Mouse (Mus musculus) forelimb bud, embryonic 11.5 days (tissue): ENCODE data around the gene Pex6.
A peak's percentile ranks its signal among the peaks of the same experiment; 100 is the strongest.

Source experiments
- DNase-seq: peaks from one replicate; pipeline ENCODE4 v3.0.0-alpha.2; 2012; ENCODE audit warnings: low read depth, low spot score

Pex6 gene

DNA sequence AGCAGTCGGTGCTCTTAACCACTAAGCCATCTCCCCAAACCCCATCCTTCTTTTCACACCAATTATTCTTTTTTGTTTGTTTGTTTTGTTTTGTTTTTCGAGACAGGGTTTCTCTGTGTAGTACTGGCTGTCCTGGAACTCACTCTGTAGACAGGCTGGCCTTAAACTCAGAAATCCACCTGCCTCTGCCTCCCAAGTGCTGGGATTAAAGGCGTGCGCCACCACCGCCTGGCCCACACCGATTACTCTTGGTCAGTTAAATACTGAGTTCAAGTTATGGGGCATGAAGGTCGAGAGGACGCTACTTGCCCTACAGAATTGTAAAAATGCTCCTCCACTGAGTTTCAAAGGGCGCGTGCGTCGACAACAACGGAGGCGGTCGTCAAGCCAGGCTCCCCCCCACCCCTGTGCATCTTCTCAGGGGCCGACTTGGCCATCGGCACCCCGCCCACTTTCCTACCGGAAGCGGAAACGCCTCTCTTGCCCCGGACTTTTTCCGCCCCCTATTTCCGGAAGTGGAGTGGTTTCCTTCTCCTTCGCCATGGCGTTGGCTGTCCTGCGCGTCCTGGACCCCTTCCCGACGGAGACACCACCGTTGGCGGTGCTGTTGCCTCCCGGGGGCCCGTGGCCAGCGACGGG is at the start of gene Pex6:
Gene Pex6 (plus strand): TSS at position 505 of the 639 bp plus-strand sequence.
- peak; percentile 93 for DNase-seq

DNA sequence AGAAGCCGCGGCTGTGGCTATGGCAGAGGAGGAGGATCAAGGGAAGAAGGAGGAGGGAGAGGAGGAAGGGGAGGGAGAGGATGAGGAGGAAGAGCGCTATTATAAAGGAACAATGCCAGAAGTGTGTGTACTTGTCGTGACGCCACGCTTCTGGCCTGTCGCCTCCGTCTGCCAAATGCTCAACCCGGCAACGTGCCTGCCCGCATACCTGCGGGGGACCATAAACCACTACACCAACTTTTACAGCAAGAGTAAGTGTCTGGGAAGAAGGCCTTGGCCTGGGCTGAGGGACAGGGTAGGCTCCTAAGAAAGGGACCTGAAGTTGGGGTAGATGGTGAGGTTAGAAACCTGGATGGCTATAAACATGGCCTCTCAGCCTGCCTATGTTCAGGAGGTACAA is 49.3 kb upstream of the Pex6 start:
- DNase-seq, result no peak

DNA sequence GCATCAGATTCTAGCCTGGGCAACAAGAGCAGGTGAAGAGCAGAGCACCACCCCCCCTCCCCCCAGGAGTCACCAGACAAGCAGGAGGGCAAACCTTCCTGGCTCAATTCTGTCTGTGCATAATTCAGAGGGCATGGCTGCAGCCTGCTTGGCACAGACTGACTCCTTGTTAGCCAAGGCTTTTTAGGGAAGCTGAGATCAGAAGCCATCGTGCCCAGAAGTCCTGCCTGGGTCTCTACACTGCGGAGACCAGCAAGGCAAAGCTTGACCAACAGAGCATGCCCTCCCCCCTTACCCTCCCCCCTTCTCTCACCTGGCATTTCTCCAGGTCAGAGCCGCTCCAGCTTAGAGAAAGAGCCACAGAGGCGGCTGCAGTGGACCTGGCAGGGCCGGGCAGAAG is 48.5 kb upstream of the Pex6 start:
- no peak for DNase-seq

DNA sequence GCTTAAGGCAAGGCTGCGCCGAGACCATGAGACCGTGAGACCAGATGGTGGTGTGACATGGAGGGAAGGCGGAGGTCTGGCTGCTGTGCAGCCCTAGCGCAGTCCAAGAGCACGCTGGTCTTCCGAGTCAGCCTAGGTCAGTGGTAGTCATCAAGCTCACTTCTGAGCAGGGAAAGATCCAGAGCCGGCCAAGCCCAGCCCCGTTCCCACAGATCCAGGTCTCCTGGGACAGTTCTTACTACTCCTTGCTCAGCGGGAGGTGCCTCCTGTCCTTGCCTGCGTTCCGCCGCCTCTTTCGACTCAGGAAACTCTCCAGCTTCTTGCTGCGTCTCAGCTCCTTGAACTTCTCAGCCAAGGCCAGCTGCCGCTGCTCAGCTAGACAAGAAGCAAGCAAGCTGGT is 43.6 kb upstream of the Pex6 start:
- no peak for DNase-seq

DNA sequence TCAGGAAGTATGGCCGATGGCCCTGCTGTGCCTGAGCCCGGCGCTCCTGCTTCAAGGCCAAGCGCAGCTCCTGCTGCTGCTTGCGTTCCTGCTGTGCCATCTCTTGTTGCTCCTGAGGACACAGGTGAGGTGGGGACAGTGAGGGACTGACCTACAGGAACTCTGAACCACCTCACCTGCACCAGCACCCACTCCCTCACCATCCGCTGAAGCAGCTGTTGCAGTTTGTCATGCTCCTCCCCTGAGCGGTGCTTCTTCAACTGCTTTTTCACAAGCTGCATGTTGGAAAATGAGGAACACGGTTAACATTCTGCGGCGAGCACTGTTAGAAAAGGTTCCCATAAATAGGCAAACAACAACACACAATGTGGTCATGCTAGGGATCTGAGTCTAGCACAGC is 41.4 kb upstream of the Pex6 start:
- DNase-seq, result no peak

DNA sequence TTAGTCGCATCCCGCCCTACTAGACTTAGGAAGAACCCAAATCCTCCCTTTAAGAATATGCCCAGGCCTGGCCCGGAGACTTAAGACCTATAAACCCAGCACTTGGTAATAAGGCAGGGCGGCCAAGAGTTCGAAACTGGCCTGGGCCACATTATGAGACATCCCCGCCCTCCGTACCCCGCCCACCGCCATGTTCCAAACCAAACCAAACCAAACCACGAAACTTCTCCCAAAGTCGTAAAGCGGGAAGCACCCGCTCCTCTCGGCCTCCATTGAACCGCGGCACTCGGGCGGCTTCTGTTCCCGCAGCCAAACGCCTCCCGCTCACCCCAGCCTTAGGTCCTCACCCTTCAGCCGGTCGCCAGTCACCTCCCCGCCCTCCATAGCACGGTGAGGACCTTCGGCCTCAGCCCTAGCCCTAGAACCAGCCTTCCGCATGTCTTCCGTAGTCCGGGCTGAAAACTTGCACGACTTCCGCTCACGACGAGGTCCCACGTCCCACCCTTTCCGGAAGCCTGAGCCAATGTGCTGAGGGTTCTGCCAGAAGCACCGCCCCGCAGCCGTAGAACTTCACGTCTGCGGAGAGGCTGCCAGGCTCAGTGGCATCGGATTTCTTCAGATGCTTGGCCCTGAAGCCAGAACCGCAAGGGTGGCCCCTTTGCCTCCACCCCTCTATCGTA is 37.3 kb upstream of the Pex6 start, which contains the start of gene Rrp36:
Gene Rrp36 (minus strand): TSS at position 503 of the 680 bp plus-strand sequence.
- peak; percentile 92 for DNase-seq

DNA sequence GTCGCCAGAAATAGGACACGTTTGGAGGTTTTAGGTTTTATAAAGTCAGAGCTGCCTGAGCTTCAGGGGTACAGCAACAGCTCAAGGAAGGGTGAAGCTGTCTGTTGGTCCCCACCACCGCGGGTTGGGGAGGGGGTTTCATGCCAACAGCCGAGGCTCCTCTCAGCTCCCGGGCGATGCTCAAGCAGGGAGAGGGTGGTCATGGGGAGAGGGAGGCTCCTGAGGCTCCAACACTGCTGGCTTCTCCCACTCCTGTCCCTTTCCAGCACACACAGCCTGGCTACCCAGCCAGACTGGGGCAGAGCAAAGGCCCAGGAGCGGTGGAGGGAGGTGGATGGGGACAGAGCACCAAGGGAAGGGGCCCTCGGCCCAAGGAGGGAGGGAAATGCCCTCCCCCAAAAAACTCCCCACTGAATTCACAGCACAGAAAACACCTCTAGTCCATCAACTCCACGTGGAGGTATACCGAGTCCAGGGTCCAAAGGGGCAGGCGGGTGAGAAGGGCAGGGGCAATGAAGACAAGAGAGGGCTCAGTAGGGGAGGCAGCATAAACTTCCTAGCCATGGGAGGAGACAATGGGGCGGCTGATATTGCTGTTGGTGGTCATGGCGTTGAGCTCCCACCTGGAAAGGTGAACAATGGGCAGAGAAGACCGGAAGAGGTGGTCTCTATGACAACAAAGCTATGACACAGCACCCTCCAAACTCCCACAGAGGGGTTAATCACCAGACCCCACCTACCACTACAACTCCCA is 36.6 kb upstream of the Pex6 start:
- DNase-seq, result no peak

DNA sequence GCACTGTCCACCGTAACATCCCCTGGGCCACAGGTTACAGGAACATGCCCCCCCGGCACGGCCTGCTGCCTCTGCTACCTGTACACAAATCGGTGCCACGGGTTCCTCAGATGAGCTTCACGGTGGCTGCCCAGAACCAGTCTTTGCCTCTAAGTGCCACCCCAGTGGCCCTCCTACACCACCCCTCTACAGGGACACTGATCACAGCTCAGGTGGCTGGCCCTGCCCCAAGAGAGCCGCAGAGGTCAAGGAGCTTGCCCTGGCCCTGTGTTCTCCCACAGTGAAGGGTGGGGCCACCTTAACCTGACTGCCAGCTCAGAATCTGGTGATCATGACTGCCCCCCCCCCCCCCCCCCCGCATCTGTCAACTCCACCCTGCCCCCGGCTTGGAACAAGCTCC is 32.8 kb upstream of the Pex6 start, which contains the start of gene Mea1:
Gene Mea1 (plus strand): TSS at position 378 of the 400 bp plus-strand sequence.
- no peak for DNase-seq

DNA sequence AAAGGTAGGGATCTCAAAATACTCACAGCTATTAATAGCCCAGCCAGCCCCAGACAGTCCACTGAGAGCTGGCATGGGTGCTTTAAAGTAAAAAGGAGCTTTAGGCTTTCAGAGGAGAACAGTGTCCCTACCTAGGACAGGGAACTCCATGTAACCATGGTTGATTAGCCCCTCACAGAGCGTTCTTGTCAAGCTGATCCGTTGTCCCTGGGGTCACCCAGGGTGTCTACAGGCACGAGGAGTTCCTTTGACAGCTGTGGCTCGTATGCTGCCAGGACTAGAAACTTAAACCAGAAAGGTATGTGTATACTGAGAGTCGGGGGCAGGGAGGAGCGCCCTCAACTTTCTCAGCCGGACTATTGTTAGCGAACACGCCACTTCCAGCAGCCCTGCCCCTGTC is 32.4 kb upstream of the Pex6 start:
- DNase-seq, result no peak

DNA sequence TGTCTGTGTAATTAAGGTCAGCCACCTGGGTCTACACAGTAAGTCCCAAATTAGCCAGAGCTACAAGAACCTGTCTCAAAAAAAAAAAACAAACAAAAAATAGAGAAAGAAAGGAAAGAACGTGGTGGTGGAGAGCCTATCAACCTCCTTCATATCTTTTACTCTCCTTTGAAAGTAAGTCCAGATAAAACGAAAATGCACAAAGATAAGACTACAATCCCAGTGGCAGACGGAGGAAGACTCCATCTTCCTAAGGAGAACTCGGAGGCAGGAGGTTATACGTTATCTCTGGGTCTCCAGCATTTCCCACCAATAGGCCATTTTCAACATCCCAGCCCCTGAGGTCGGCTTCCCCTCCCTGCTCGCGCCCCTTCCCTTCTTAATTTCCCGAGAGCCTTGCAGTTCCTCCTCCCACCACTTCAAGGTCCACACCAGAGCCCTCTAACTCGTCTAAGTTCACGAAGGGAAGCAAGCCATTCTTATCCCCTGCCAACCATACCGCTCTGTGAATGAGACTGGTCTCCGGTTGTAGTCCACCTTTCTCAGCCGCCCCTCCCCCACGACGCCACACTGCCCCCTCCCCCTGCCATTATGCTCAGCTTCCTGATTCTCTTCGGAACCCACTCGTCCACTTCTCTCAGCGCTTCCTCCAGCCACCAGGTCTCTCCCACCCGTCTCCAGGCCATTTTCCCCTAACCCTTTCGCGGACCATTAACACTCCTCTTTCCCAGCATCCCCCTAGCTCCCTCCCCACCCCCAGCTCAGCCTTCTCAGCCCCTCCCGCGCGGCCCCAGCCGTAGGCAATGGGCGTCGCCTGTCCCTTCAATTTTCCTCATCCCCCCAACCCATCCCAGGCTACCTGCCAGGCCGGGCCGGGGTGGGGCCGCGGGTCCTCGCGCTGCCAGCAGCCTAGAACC is 31.2 kb upstream of the Pex6 start:
- peak; percentile 54 for DNase-seq

DNA sequence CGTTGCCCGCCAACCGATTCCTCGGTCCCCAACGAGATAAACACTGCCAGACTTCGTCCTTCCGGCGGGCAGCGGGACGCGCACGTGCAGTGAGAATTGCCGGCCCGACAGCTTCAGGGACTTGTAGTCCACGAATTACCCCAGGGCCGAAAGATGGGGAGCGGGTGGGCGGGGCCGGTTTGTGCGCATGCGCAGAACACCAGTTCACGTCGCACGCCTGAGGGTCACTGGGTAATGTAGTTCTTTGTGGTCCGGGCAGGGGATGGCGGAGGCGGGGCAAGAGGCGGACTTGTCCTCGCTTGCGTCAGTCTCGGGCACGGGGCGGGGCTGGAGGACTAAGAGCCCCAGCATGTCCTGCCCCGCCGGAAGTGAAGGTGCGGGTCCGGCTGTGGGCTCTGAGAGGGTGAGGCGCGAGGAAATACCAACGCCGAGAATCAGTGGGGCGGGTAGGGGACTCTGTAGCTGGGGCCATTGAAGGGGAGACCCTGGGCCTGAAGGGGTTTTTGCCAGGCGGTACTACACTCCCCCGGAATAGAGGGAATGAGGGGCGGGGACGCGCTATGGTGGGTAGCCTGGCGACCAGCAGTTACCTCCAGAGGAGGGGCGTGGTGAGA is 30.4 kb upstream of the Pex6 start, which contains the start of gene Klhdc3:
Gene Klhdc3 (minus strand): TSS at position 155 of the 614 bp plus-strand sequence.
- DNase-seq, result peak; percentile 98

DNA sequence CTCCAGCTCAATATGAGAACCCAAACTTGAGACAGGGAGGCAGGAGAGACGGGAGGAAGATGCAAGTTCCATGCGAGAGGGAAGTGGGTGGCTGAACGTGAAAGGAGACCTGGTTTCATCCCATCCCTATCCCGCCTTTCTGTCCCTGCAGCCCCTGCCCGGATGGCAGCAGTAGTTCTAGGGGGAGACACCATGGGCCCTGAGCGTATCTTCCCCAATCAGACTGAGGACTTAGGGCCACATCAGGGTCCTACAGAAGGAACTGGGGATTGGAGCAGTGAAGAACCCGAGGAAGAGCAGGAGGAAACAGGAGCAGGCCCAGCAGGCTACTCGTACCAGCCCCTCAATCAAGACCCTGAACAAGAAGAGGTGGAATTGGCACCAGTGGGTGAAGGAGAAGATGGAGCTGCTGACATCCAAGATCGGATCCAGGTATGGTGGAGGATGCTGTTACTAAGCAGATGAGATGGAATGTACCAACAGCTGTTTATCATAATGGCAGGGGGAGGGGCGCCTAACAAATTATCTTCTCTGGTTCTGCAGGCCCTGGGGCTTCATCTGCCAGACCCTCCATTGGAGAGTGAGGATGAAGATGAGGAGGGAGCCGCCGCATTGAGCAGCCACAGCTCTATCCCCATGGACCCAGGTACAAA is 29.7 kb upstream of the Pex6 start:
- no peak for DNase-seq

DNA sequence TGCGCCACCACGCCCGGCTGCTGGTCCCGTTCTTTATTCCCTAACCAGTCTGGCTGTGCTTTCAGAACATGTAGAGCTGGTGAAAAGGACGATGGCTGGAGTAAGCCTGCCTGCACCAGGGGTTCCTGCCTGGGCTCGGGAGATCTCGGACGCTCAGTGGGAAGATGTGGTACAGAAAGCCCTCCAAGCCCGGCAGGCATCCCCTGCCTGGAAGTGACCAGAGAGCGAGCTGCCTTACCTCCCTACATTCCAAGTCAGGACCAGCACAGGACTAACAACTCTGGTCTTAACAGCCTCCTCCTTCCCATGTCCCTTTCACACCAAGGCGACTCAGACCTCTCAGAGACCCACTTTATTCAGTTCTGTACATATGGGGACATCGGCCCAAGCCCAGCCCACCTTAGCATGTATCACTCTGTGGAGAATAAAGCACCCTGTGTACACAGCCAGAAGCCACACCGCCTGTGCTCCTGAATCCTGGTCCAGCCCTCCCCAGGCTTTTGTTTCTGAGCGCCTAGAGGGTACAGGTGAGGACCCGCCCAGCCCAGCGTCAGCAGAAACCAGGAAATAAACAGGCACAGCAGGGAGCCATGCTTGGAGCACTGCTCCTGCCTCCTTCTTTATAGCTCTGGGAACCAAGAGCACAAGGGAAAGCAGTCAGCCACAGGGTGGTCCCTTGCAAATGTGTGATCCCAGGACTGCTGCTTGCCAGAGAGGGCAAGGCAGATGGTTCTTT is 28.4 kb upstream of the Pex6 start:
- no peak for DNase-seq

DNA sequence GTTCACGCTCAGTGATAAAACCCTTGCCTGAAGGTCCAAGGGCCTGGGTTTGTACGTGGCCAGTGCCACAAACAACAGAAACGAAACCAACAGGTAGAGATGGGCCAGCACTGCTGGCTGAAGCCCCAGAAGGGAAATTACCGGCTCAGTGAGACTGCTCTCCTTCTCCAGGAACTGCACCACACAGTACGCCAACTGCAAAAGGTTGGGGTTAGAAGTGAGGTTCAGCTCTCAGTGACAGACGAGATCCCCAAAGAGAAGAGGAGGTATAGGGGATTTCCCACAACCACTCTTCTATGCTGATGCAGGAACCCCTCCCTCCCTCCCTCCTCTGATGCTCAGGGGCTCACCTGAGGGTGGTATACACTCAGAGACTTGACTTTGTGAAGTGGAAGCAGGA is 25.4 kb upstream of the Pex6 start:
- DNase-seq, result no peak

DNA sequence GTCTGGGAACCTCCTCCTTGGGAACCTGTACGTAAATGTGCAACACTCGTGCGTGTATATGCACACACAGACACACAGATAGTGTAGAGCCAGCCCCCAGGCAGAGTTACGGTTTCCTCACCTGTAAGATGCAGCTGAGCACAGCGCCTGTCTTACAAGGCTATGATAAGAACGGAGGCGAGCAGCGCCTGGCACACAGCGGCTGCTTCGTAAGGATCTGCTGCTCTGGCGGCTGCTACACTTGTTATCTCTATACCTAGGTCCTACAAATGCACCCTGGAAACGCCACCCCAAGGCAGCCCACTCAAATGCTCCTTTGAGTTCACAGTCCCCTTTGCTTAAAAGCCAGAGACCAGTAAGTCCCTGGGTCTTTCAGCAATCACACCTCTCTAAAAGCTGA is 20.6 kb upstream of the Pex6 start:
- DNase-seq, result no peak

DNA sequence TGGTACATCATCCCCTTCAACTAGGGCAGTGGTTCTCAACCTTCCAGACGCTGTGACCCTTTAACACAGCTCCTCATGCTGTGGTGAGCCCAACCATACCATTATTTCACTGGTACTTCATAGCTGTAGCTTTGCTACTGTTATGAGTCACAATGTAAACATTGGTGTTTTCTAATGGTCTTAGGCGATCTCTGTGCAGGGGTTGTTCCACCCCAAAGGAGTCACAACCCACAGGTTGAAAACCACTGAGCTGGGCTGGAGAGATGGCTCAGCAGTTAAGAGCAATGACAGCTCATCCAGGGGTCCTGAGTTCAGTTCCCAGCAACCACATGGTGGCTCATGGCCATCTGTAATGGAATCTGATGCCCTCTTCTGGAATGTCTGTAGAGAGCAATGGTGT is 19.9 kb upstream of the Pex6 start:
- no peak for DNase-seq

DNA sequence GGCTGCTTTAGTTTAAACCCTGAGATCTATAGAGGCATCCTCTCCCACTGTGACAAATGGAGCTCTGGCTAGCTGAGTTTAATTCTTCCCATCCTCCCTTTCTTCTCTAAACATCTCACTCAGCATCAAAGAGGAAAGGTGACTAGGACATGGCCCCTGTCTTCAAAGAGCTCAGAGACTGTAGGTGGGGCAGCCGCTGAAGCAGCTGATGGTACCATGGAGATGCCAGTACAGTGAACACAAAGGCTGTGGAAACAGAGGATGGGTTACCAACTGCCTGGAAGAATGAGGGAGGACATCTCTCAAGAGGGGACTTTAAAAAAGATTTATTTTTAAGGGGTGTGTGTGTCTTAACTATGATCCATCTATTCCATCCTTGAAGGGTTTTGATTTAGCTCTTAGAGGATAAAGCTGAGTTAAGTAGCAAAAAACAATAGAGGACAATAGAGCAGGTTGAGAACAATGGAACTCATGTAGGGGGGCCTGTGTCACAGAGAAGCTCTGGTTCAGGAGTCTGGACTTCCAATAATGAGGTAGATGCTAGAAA is 16.7 kb upstream of the Pex6 start:
- no peak for DNase-seq

DNA sequence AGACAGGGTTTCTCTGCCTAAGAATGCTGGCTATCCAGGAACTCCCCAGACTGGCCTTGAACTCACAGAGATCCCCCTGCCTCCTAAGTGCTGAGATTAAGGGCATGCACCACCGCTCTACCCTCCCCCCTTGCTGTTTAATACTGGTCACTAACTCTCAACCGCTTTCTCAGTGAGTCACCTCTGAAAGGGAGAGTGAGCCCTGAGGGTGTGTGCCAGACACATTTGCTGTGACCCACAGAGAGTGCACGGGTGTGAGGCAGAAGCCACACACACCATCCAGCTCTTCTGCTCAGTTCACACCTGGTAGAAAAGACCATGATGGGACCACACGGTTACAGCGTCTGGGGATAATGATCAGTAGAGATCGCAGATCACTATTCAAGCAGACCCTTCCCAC is 12.7 kb upstream of the Pex6 start:
- DNase-seq, result no peak

DNA sequence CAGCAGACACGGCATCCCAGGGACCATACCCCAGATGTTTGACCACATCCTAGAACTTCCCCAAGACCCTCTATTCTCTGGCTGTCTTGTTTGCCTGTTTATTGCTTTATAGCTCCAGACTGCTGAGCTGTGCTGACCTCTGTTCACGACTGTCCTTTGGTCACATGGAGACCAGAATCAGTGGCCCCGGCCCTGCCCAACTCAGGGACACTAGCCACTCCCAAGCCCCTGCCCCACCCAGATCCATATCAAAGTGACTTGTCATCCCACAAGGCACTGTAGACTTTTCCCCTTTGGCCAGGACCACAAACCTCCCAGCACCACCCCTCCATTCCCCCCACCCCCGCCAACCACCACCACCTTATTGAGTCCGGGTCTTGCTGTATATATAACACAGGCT is 12.0 kb upstream of the Pex6 start:
- DNase-seq, result no peak

DNA sequence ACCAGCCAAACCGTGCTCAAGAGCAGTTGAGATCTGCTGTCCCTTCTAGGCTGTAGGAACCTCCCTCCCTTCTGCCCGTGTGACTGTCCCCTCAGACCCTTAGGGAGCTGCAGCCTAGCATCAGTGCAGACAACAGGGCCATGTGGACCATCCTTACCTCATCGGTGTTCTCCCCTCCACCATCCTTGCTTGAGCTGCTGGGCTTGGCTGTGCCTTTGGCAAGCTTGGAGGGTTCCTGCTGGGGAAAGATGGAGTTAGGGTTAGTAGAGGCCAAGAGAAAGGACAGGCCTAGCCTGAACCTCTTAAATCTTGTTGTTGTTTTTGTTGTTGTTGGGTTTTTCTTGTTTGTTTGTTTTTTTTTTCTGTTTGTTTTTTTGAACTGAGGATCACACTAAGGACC is 11.4 kb upstream of the Pex6 start:
- no peak for DNase-seq
